Mouse (Mus musculus) embryonic facial prominence, embryonic 12.5 days (tissue): ENCODE measurements around the gene Spats2l. TPM values are rescaled to one million over a fixed set of nuclear protein-coding genes. Genes with fewer than 3 reads are reported as not detected.

ENCODE experiments used
- ATAC-seq: fragments of 200-750 bp; cut with Nextera tagmentation; 2 replicates; pipeline ENCODE4 v1.8.0; 2017; ENCODE audit not compliant: insufficient number of reproducible peaks, insufficient read depth, low FRiP score, low TSS enrichment
- H3K27ac ChIP-seq: fragments of 300-500 bp; sonication (generic); 2 replicates; pipeline ENCODE4 v1.5.1; 2016; ENCODE audit warnings: mild to moderate bottlenecking
- H3K27me3 ChIP-seq: fragments of 300-500 bp; sonication (generic); 2 replicates; pipeline ENCODE4 v1.6.1; 2016; ENCODE audit warnings: mild to moderate bottlenecking, moderate library complexity
- H3K36me3 ChIP-seq: fragments of 300-500 bp; sonication (generic); 2 replicates; pipeline ENCODE4 v1.6.1; 2016; ENCODE audit warnings: mild to moderate bottlenecking
- H3K4me1 ChIP-seq: fragments of 300-500 bp; sonication (generic); 2 replicates; pipeline ENCODE4 v1.6.1; 2016
- H3K4me2 ChIP-seq: fragments of 300-500 bp; sonication (generic); replicated peaks from 2 replicates; pipeline ENCODE4 v1.6.1; 2016; ENCODE audit warnings: mild to moderate bottlenecking, moderate library complexity
- H3K4me3 ChIP-seq: fragments of 300-500 bp; sonication (generic); 2 replicates; pipeline ENCODE4 v1.5.1; 2016; ENCODE audit warnings: mild to moderate bottlenecking
- H3K9ac ChIP-seq: fragments of 300-500 bp; sonication (generic); 2 replicates; pipeline ENCODE4 v1.6.1; 2016; ENCODE audit warnings: mild to moderate bottlenecking, moderate library complexity
- H3K9me3 ChIP-seq: fragments of 300-500 bp; sonication (generic); 2 replicates; pipeline ENCODE4 v1.6.1; 2016; ENCODE audit warnings: mild to moderate bottlenecking, moderate library complexity
- WGBS: fragments of 180-500 bp; shearing (Covaris S2); methylation state at CpG from one replicate; pipeline ENCODE4 v1.1.7; 2016; 5-methylcytosine and 5-hydroxymethylcytosine counted together
- polyA plus RNA-seq: library from polyadenylated mRNA; unstranded; fragments of >200 nt; fragmentation: Nextera tagmentation; extraction: Ambion mirVana; gene quantifications from 2 replicates; pipeline ENCODE4 v1.2.1, GENCODE M21; 2016

Spats2l gene
- polyA plus RNA-seq, 1 experiment from 2014 or later = 109 TPM

DNA sequence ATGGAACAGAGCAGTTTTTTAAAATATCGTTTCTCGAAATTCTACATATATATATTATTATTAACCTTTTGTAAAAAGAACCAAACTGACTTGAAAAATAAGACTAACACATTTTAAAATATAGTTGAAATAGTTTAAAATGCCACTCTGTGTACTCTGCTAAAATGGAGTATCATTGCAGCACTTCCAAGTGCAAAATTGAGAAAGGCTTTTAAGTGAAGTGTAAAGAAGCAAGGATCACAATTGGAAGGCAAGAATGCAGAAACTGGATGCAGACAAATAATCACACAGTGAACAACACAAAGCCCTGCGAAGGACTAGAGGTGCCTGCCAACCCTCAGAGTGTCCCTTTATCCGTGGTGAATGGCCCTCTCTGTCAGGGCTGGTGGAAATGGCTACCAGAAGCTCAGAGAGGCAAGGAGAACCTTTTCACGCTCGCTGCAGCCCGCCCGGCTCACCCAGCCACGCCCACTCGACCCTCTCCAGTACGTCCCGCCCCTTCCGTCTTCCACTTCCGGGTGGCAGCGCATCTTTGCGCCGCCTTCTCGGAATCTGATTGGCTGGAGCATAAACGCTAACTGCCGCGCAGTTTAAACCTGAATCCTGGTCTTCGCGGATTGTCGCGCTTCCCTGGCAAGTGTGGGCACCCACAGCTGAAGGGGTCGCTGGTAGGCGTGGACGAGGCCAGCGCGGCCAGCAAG lies 221.6 kb downstream of the Spats2l start, which contains the start of gene Sgo2a:
TSS of gene Sgo2a (plus strand) at position 540 of the 701 bp plus-strand sequence.
- 6% methylated on average over 30 of the region's 30 CpGs for WGBS
- H3K9me3 ChIP-seq = no peaks in the 10 kb centered on the region
- H3K27me3 ChIP-seq = no peaks in the 10 kb centered on the region
- H3K4me3 ChIP-seq = peak within 1 kb of the TSS; percentile 83
- peak within 1 kb of the TSS; percentile 67 for H3K9ac ChIP-seq
- peak within 1 kb of the TSS; percentile 75 for H3K27ac ChIP-seq
- no peaks in the 10 kb centered on the region for H3K36me3 ChIP-seq
- peak within 1 kb of the TSS; percentile 75 for H3K4me2 ChIP-seq
- peaks cover 14% of the 10 kb centered on the region for H3K4me1 ChIP-seq
- peak; percentile 95 for ATAC-seq

GRCm38 (mm10) chr1:57996133-57996615 lies 222.2 kb downstream of the Spats2l start:
- Histone ChIP-seq H3K4me3 (peak overlapping the region; percentile 83), H3K27ac (peak overlapping the region; percentile 75), H3K4me1 (peaks cover 14% of the 10 kb centered on the region), H3K36me3 (no peaks in the 10 kb centered on the region), H3K9me3 (no peaks in the 10 kb centered on the region), H3K4me2 (peak overlapping the region; percentile 75), H3K9ac (peak overlapping the region; percentile 67), H3K27me3 (no peaks in the 10 kb centered on the region)
- ATAC-seq = peak; percentile 66
- under 1% methylated on average over 29 of the region's 29 CpGs for WGBS

Other genes starting within 250 kb of the Spats2l start
- 22.4 and 24.2 TPM in 2 replicates for gene Sgo2a, start 221.8 kb downstream of the Spats2l start, polyA plus RNA-seq
- gene Kctd18, start 244.8 kb downstream of the Spats2l start, polyA plus RNA-seq = 24.8 and 26.1 TPM in 2 replicates